Comparison of ENCODE assay signal across 40 mouse cellular contexts in genomic region chr6:136296251-136296650, GRCm38 (mm10). TPM values are rescaled to one million over a fixed set of nuclear protein-coding genes. Genes with fewer than 3 reads are reported as not detected.
"Had no signal": no experiment of that assay in that cellular context is flagged by ENCODE, and none has a peak within 500 bp of the region (broad histone marks: within the 10 kb centered on the region; RNA-seq: fewer than 3 reads in every experiment).

No protein-coding gene starts in this region.

- H3K4me2 ChIP-seq: heart, embryonic 11.5 days; heart, embryonic 13.5 days; heart, embryonic 15.5 days; hindbrain, embryonic 13.5 days; hindbrain, embryonic 15.5 days; limb, embryonic 13.5 days; limb, embryonic 15.5 days; liver, embryonic 12.5 days had no signal

- H3K9me3 ChIP-seq: heart, embryonic 15.5 days; hindbrain, embryonic 13.5 days; hindbrain, embryonic 15.5 days; limb, embryonic 15.5 days; liver, embryonic 12.5 days had no signal

- H3K36me3 ChIP-seq: heart, embryonic 13.5 days; heart, embryonic 15.5 days; hindbrain, embryonic 13.5 days; hindbrain, embryonic 15.5 days; limb, embryonic 13.5 days; limb, embryonic 15.5 days; liver, embryonic 12.5 days had no signal

- H3K27me3 ChIP-seq: heart, embryonic 13.5 days; heart, embryonic 15.5 days; hindbrain, embryonic 13.5 days; hindbrain, embryonic 15.5 days; limb, embryonic 13.5 days; limb, embryonic 15.5 days; liver, embryonic 12.5 days had no signal

- H3K9ac ChIP-seq: heart, embryonic 13.5 days; heart, embryonic 15.5 days; hindbrain, embryonic 13.5 days; hindbrain, embryonic 15.5 days; limb, embryonic 13.5 days; limb, embryonic 15.5 days; liver, embryonic 12.5 days; liver, embryonic 14.5 days had no signal

- ATAC-seq: intestine, embryonic 16.5 days; liver, embryonic 12.5 days had no signal

- H3K4me3 ChIP-seq: heart, adult 2 months; heart, embryonic 13.5 days; heart, embryonic 15.5 days; hindbrain, embryonic 13.5 days; hindbrain, embryonic 15.5 days; limb, embryonic 13.5 days; limb, embryonic 15.5 days; liver, embryonic 12.5 days had no signal

- H3K27ac ChIP-seq: heart, adult 2 months; heart, embryonic 13.5 days; heart, embryonic 15.5 days; hindbrain, embryonic 13.5 days; hindbrain, embryonic 15.5 days; hindbrain, postnatal 0 days; limb, embryonic 13.5 days; limb, embryonic 15.5 days; liver, embryonic 12.5 days; liver, embryonic 14.5 days had no signal

- DNase-seq: gastrocnemius, postnatal 14 days; gastrocnemius, postnatal 36 days; heart, adult 11 months; heart, adult 2 months; heart, postnatal 14 days; heart, postnatal 36 days; kidney, adult 8-10 months; layer of hippocampus, adult 9-11 months; layer of hippocampus, postnatal 36 days; lung, adult 18-20 months had no signal

- H3K4me1 ChIP-seq: heart, embryonic 13.5 days; heart, embryonic 15.5 days; hindbrain, embryonic 15.5 days; limb, embryonic 13.5 days; limb, embryonic 15.5 days; liver, embryonic 12.5 days had no signal

RNA-seq across cellular contexts. Expression of gene Gm8994, which starts 31.1 kb away (rescaled TPM):
- total RNA-seq: gastrocnemius, adult 18-20 months; gastrocnemius, adult 8-10 months; gastrocnemius, postnatal 14 days; gastrocnemius, postnatal 36 days; heart, adult 2 months; heart, postnatal 14 days; heart, postnatal 36 days; hematopoietic stem cell, adult 5-6 weeks; hindbrain, postnatal 0 days; layer of hippocampus, adult 18-20 months; layer of hippocampus, adult 8-10 months; layer of hippocampus, postnatal 14 days; layer of hippocampus, postnatal 36 days; left cerebral cortex, adult 18-20 months; left cerebral cortex, adult 8-10 months; left cerebral cortex, postnatal 10 days; left cerebral cortex, postnatal 25 days; left cerebral cortex, postnatal 4 days; liver, adult 2 months had no signal
- polyA plus RNA-seq: gonadal fat pad, adult 2 months; heart, adult 2 months; heart, embryonic 11.5 days; heart, embryonic 13.5 days; heart, embryonic 15.5 days; heart, postnatal 0 days; hindbrain, embryonic 11.5 days; hindbrain, embryonic 13.5 days; hindbrain, embryonic 15.5 days; hindbrain, postnatal 0 days; intestine, embryonic 14.5 days; intestine, embryonic 16.5 days; large intestine, adult 2 months; limb, embryonic 11.5 days; limb, embryonic 15.5 days; liver, adult 2 months; liver, embryonic 12.5 days; liver, embryonic 16.5 days had no signal
